Mouse (Mus musculus) megakaryocyte progenitor cell, adult 5-6 weeks (primary cell): ENCODE measurements around the gene Gm6993. TPM values are rescaled to one million over a fixed set of nuclear protein-coding genes. Genes with fewer than 3 reads are reported as not detected.

ENCODE experiments used
- ATAC-seq: replicated peaks from 2 replicates; pipeline ENCODE4 v1.8.0; 2016; ENCODE audit warnings: mild to moderate bottlenecking, moderate TSS enrichment, inconsistent platforms; ENCODE audit not compliant: poor library complexity
- total RNA-seq, 2 experiments: library from RNA; stranded (forward) in 1 of 2; stranded (reverse) in 1 of 2; fragments of 157-497, 149-512 nt in 1 of 2; fragments of 200-1000 nt in 1 of 2; gene quantifications; 2 replicates each; pipeline versions ENCODE4 v1.2.3 to v1.2.4; 2015 to 2017

The Gm6993 gene
- total RNA-seq, 2 experiments from 2014 or later: not detected

GRCm38 (mm10) chr12:31270361-31270760, 29.8 kb downstream of the Gm6993 start:
- ATAC-seq: no peak

- ATAC-seq: no peak
Observed at GRCm38 (mm10) chr12:31270776-31271175, 30.2 kb downstream of the Gm6993 start.

DNA sequence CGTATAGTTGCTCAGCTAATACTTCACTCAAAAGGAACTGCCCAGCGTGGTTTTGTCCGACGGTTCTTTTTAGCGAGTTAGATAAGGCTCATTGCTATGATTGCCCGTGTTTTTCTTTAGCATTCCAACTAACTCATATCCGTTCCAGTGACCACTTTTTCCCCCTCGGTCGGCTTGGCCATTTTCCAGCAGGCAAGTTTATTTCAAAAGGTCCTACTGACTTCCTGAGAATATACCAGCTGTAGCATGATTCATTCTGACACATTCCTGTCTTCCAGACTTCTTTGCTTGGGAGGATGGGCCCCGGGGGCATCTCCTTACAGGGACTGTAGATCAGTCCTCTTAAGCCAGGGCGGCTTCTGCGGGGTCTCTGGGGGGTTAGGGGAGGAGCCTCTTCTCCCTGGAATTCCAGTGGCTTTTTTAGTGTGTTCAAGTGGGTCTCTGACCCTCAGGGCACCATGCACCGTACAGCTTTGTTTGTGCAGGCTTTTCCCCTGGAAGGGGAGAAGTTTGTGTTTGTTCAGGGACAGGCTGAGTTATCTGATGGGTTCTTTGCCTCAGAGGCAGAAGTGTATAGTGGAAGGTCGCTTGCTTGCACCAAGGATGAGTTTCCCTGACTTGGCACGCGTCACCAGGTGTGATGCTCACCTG, 30.9 kb downstream of the Gm6993 start:
- ATAC-seq: no peak

GRCm38 (mm10) chr12:31272012-31272735, 31.6 kb downstream of the Gm6993 start:
- ATAC-seq: no peak

- ATAC-seq: no peak
Observed at GRCm38 (mm10) chr12:31272846-31273245, 32.3 kb downstream of the Gm6993 start.

DNA sequence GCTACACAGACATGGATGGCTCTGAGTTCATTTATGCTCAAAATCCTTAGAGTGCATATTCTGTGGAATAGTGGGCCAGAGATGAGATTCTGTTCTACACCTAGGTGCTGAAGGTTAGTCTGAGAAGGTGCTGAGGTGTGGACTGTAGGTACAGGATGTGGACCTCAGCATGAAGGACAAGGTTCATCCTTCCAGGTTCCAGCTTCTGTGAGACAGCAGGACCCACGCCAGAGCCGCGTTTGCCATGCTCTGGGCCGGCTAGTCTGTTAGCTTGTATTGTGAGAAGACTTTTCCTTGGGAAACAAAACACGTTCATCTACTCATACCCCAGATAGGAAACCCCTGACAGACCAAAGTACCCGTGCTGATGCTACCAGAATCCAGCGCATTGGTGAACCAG, 33.1 kb downstream of the Gm6993 start:
- ATAC-seq: no peak

- ATAC-seq: no peak
Observed at GRCm38 (mm10) chr12:31275411-31275810, 34.8 kb downstream of the Gm6993 start.

DNA sequence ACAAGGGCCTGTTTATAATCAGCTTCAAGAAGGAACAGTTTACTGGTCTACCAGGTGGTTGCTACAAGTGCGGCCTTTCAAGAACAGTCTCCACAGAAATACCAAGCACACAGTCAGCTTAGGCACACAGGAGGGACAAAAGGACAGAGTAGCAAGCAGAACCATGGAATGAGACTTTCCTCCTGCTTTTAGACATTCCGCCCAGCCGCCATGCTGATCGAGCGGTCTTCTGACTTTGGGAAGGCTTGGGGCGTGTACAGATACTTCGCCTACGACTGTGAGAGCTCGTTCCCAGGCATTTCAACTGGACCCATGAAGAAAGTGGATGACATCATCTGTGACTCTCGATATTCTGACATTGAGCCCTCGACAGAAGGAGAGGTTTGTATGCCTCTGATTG, 37.7 kb downstream of the Gm6993 start:
- no peak for ATAC-seq

DNA sequence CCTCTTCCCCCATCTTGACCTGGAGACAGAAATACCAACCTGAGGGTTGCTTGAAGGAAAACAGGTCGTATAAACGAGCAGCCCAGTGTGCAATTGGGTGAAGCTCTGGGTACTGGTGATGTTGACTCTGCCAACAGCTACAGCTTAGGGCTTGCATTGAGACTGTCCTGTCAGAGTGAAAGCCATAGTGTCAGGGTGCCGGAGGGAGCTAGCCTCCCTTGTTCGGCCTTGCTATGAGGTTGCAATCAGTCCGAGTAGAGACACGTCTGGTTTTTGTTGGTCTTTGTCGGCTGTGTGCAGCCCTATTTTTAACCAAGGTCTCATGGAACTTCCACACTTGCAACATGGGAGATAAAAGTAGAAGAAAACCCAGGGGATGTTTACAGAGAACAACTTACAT, 39.7 kb downstream of the Gm6993 start:
- ATAC-seq: no peak

DNA sequence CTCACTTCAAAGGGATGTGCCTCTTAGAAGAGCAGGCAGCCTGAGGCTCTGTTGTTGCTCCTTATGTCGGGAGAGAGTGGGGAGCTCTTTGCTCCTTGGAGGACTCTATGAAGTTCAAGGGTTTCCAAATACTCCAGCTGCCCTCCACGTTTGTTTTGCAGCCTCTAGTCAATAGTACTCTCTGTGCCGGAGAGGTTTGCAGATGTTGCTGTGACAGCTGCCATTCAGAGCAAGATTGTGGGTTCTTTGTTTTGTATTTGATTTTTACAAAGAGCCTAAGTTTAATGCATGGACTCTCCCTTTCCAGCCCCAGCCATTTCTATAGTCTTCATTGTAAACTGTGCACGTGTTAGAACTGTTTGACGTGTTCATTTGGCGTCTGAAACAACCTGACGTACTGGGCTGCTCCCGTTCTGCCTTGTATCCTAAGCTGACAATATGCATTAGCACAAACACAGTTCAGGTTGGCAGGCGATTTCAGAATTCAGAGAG, 40.6 kb downstream of the Gm6993 start:
- ATAC-seq: no peak

DNA sequence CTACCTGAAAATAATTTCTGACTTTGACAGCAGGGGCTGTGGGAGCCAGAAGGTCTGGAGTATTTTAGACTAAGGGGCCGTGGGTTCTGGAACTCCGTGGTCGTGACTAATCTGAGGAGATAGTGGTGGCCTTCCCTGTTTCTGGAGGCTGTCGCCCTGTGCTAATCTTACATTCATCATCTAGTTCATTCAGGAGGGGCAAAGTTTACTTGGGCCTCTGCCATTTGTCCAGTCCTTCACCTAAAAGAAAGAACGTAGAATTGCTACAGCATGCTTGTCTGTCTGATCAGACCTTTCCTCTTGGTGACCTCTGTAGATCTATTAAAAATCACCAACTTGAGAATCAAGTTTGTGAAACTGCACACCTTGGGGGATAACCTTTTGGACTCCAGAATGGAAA, 41.7 kb downstream of the Gm6993 start:
- ATAC-seq: no peak

DNA sequence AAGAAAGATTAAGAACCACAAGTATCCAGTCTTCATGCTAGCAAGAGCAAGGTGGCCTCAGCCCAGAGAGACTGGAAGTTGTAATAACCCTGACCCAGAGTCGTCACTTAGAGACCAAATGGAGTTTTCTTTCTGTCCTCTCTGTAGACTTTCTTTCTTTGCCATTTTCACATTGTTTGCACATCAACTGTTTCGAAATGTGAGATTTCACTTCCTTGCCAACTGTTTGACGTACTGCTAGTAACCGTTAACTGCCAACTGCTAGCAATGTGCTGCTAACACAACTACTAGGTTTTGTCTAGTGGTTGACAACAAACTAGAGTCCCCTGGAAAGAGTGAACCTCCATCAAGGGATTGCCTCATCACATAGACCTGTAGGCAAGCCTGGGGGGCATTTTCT, 42.6 kb downstream of the Gm6993 start:
- ATAC-seq: 0 out of 2 replicates have a peak, but pooled peaks have one; percentile 14

DNA sequence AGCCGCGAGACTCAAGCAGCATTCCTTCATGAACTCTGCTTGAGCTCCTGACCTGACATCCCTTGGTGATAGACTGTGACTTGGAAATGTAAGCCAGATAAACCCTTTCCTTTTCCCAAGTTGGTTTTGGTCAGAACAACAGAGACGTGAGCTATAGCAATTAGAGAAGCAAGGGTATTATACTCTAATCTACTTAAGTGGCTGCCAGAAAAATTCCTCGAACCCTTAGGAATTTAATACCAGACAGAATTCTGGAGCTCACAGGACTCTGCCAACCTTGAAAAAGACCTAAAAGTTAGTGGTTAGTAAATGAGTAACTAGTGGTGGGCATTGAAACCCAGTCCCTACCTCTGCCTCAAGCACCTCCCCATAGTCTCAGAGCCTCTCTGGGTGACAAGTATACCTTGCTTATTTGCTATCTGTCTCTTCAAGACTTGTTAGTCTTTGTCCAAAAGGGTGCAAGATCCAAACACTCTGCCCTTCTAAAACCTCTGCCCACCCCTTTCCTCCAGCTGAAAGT, 43.1 kb downstream of the Gm6993 start:
- ATAC-seq: no peak

- ATAC-seq: no peak
Observed at GRCm38 (mm10) chr12:31289046-31289445, 48.5 kb downstream of the Gm6993 start.

Other genes starting within 250 kb of the Gm6993 start
- 0.05 and 0.64 TPM in 2 replicates for gene Fam110c, start 166.9 kb upstream of the Gm6993 start, total RNA-seq (2015)
- 0.07 and 0.08 TPM in 2 replicates for gene Fam110c, start 166.9 kb upstream of the Gm6993 start, total RNA-seq (2017)
- gene Lamb1, start 24.5 kb downstream of the Gm6993 start, total RNA-seq (2015): 0.07 TPM in 1 of 2 replicates, not detected in the other
- not detected in 2 replicates for gene Lamb1, start 24.5 kb downstream of the Gm6993 start, total RNA-seq (2017)
- 105 and 114 TPM in 2 replicates for gene Dld, start 110.7 kb downstream of the Gm6993 start, total RNA-seq (2015)
- 129 and 149 TPM in 2 replicates for gene Dld, start 110.7 kb downstream of the Gm6993 start, total RNA-seq (2017)
- gene Slc26a3, start 150.1 kb downstream of the Gm6993 start, total RNA-seq (2015): not detected in 2 replicates
- gene Slc26a3, start 150.1 kb downstream of the Gm6993 start, total RNA-seq (2017): not detected in 2 replicates